Mouse (Mus musculus) inflammation-experienced regulatory T-cells, adult 6 months (primary cell): Measurements from ENCODE around the gene Gm49366. TPM values are rescaled to one million over a fixed set of nuclear protein-coding genes. Genes with fewer than 3 reads are reported as not detected.
"Not testable (repeated sequence)": the region's sequence is repeated elsewhere in the genome, so short reads cannot be mapped to it uniquely, and the experiment has no call there.

Experiments used
- ATAC-seq: one replicate; pipeline ENCODE4 v1.8.0; 2017
- polyA plus RNA-seq, 3 experiments: library from polyadenylated mRNA; unstranded; fragments of 100-300 nt; shearing (Covaris generic); gene quantifications; one replicate each; pipeline ENCODE4 v1.2.1; 2017

The Gm49366 gene
- not detected for polyA plus RNA-seq

DNA sequence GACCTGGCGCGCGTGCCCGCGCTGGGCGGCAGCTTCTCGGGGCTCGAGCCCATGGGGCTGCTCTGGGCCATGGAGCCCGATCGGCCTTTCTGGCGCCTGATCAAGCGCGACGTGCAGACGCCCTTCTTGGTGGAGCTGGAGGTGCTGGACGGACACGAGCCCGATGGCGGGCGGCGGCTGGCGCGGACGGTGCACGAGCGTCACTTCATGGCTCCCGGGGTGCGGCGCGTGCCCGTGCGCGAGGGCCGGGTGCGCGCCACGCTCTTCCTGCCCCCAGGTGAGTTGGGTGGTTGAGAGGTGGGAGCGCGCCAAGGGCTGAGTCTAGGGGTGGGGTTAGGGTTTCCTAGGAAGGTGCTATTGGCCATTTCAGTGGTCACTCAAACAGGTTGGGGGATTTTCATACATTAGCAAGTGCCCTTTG, at the start of gene Gm49366:
TSS of gene Gm49366 (plus strand) at position 245 of the 421 bp plus-strand sequence.
- not testable (repeated sequence) for ATAC-seq

DNA sequence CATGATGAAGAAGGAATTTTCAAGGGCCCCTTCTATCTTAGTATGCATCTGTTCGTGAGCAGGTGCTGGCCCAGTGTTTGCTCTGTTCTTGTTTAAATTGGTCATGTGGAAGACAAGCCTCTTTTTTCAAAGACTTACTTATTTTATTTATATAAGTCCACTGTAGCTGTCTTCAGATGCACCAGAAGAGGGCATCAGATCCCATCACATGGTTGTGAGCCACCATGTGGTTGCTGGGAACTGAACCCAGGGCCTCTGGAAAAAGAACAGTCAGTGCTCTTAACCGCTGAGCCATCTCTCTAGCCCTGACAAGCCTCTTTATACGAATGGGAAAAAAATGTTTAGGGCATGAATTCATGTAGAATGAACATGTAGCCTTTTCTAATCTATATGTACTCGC, 49.4 kb upstream of the Gm49366 start:
- ATAC-seq = no peak

DNA sequence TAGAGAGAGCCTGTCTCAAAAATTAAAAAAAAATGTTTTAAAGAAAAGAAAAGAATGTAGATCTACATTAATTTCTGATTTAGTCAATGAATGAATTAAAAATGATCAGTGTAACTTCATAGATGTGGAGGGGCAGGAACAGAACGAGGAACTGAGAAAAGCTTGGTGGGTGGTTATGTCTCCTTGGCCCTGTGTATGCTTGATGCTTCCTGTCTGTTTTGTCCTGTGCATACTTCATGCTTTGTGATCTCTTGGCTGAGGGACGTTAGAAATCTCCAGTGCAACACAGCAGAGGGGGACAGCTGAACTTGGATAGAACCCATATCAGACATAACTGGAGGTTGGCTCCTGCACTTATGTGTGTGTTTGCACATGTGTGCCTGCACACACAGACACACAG, 41.5 kb upstream of the Gm49366 start:
- ATAC-seq = no peak

DNA sequence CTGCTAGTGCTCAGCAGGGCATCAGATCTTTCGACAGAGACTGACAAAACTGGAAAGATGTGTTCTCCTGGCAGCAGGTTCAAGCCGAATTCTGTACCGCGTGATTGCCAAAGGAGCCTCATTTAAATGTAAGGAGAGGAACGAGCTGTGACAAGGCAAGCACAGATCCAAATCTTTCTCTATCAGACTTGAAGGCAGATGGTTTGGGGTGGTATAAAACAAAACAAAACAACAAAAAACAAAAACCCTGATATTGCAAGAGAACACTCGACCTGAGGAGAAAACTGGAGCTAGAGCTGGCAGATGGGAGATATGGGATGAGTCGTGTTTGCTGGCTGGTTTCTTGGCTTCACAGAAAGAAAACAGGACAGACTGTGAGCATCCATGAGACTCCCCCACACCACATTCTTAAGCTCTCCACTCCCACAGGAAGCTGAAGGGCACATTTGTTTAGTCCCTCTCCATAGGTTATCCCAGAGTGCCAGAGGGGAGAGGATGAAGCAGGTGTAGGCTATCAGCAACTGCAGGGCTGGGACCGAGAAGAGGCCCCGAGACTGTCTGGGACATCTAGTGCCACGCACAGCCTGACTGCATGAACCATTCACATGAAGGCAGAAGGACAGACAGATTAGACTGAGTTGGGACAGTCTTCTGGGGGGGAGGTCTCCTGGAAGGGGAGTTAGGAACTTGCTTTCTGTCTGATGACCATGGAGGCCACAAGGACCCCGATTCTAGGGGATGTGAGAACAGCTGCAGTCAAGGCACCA, 40.2 kb upstream of the Gm49366 start:
- ATAC-seq = no peak

DNA sequence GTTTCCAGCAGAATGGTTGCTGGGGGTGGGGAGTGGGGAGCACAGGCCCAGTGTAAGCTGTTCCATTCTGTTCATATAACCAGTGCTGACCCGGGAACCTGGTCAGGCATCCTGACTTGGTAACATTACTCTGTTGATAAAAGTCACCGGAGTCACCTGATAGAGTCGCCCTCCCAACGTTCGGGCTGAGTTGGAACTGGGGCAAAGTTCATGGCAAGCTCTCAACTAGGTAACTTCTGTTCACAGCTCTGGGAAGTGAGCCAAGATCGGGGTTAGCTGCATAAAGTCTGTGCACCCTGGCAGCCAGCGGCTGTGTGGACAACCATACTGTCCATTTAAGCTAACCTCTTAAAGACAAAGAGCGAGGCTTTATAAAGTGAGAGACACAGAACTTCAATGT, 39.5 kb upstream of the Gm49366 start:
- not testable (repeated sequence) for ATAC-seq

DNA sequence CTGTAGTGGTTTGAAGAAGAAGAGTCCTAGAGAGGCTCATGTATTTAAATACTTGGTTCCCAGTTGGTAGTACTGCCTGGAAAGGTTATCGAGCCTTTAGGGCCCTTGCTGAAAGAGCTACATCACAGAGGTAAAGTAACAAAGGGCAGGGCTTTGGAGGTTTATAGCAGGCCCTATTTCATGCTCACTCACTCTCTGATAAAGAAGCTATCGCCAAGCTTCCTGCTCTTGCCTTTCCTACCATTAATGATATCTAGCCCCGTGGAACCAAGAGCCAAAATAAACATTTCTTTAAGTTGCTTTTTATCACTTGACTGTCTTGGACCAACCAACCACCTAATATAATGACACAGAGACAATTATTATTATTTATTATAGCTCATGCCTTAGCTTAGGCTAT, 38.3 kb upstream of the Gm49366 start:
- no peak for ATAC-seq

DNA sequence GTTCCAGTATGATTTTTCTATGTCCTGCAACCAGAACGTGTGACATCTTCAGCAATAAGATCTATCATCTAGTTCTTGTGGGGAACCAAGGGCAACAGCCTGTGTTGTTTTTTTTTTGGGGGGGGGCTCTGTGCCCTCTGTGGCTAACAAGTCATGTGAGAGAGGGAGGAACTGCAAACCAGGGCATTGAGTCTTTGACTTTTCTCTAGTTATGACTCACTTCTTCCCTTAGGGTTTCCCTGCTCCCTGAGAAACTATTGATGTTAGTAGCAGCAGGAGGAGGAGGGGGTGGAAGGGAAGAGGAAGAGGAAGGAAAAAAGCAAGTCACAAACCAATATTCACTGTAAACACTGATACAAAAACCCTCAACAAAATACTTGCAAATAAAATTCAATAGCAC, 34.9 kb upstream of the Gm49366 start:
- ATAC-seq = no peak

DNA sequence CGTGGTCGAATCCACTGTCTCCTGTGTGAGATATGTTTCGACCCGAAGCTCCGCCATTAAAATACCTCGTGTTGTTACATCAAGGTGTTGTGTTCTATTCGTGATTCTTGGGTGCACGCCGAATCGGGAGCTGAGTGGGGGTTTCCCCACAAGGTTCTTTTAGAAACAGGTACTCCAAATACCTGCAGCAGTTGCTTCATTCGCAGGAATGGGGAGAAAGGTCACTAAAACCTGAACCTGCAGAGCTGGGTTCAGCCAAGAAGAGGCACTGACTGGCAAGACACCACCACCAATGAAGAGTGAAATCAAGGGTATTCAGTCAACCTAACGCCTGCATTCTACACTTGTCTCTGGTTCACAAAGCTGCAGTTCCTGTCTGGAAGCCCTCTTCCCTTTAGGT, 30.5 kb upstream of the Gm49366 start:
- no peak for ATAC-seq

DNA sequence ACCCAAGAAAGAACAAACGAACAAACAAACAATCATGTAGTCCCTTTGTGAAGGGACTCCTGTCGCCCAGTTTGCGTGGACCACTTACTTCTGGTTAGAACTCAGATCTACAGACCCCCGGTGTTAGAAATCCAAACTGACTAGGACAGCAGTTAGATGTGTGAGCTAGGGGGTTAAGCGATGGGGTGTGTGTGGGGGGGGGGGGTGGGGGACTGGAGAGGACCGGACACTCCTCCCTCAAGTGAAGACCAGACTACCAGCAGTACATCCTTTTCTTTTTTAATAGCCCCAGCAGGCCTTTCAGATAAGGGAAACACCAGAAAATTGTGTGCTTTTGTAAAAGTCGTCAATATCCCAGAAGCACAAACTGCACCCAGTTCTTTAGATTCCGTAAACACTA, 30.0 kb upstream of the Gm49366 start:
- ATAC-seq = no peak

DNA sequence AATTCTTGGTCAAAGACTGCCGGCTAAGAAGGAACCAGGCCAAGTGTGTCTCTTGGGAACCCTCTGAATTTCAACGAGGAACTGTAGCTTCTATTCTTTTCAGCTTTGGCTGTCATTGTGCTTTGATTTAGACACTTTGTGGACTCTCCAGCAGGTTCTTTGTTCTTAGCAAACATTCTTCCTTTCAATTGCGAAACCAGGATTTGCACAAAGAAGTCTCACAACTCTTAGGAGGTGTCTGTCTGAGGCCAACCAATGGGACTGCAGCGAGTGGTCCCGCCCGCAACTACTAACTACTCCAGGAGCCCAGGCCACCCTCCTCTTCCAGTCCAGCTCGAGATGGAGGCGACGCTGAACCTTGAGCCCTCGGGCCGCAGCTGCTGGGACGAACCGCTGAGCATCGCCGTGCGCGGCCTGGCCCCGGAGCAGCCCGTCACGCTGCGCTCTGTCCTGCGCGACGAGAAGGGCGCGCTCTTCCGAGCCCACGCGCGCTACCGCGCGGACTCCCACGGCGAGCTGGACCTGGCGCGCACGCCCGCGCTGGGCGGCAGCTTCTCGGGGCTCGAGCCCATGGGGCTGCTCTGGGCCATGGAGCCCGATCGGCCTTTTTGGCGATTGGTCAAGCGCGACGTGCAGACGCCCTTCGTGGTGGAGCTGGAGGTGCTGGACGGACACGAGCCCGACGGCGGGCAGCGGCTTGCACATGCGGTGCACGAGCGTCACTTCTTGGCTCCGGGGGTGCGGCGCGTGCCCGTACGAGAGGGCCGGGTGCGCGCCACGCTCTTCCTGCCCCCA, 29.4 kb upstream of the Gm49366 start, which contains the start of gene Acot1:
TSS of gene Acot1 (plus strand) at position 320 of the 795 bp plus-strand sequence.
- ATAC-seq = not testable (repeated sequence)

DNA sequence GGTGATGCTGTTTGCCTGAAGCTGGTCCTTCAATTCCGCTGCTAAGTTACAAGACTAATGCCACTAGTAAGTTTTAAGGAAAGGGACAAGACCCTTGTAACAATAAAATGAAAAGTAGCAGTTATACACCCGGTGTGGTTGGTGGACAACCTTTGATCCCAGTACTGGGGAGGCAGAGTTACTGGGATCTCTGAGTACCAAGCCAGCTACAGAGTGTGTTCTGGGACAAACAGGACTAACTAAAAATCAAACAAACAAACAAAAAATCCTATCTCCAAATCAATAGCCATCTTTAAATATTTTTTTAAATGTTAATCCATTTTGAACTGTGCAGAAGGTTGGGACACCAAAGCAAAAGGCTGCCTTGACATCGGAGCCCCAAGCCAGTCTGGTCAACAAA, 28.5 kb upstream of the Gm49366 start:
- ATAC-seq = no peak

DNA sequence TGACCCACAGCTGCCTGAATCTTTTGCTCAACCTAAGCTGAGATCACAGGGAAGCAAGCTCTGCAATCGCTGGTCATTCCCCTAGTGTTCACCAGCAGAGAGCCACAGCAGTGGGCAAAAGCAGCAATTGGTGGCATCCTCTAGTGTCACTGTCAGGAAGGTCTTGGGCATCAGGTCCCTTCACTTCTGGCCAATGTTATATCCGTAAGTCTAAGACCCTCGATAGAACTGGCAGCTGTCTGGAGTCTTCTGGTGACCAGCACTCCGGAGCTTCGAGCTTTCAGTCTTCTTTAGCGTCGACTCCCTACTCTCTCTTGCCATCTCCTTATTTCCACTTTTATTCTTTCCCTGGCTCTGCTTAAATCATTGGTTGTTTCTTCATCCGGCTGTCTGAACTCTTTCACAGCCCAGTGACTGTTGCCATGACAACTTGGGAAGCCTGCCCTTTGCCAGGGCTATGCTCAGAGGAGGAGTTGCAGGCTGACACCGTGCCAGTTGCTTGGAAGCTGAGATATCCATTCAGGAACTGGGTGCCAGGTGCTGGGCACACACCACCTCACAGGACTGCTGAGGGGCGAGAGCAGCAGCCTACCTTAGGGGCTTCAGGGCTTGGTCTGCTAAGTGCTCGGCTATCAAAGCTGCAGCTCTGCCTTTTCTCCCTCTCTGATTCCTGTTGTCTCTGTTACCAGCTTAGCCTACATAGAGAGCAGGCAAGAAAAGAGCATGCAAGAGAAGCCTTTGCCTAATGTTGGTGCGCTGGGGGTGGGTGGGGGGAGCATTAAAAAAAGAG, 27.3 kb upstream of the Gm49366 start:
- no peak for ATAC-seq

DNA sequence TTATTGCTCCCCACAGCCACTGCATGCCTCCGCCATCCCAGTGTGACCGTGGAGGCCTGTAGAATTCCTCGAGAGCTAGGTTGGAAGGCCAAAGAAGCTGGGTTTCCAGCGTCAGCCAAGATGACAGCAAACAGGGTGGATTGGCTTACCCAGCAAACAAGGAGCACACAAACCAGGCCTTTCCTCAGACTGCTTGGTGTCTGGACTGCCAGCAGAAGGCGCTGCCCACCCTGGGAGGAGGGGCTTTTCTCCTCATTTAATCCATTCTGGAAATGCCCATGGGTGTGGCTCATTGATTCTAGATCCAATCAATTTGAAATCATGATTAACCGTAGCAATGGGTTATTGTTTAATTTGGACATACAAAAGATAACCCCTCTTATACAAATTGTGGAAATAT, 25.6 kb upstream of the Gm49366 start:
- ATAC-seq = no peak

DNA sequence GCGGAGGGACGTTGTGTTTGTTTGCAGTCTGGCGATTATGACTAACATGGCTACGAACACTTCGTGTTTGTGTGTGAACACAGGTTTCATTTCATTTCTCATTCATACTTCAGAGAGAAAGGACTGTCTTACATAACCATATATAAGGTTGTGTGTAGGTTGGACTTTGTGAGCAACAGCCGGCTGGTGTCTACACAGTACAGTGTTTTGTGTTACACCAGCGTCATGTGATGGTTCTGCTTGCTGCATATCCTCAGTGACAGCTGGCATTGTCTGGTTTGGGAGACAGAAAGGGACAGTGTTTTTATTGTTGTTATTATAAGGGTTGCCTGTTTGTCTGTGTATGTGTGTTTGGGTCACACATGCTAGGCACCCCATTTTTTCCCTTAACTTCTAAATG, 25.0 kb upstream of the Gm49366 start:
- no peak for ATAC-seq

DNA sequence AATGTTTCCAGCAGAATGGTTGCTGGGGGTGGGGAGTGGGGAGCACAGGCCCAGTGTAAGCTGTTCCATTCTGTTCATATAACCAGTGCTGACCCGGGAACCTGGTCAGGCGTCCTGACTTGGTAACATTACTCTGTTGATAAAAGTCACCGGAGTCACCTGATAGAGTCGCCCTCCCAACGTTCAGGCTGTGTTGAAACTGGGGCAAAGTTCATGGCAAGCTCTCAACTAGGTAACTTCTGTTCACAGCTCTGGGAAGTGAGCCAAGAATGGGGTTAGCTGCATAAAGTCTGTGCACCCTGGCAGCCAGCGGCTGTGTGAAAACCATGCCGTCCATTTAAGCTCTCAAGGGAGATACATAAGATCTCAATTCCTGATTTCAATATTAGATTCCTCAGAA, 18.2 kb upstream of the Gm49366 start:
- not testable (repeated sequence) for ATAC-seq

DNA sequence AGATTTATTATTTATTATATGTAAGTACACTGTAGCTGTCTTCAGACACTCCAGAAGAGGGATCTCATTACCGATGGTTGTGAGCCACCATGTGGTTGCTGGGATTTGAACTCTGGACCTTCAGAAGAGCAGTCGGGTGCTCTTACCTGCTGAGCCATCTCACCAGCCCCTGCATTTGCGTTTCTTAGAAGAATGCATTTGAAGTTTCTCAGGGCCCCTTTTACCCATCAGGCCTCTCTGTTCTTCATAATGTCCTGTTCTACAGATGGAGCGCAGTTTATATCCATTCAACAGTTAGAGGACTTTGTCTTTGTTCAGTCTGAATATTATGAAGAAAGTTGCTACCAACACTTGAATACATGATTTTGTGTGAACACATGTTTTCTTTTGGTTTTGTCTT, 16.5 kb upstream of the Gm49366 start:
- not testable (repeated sequence) for ATAC-seq

DNA sequence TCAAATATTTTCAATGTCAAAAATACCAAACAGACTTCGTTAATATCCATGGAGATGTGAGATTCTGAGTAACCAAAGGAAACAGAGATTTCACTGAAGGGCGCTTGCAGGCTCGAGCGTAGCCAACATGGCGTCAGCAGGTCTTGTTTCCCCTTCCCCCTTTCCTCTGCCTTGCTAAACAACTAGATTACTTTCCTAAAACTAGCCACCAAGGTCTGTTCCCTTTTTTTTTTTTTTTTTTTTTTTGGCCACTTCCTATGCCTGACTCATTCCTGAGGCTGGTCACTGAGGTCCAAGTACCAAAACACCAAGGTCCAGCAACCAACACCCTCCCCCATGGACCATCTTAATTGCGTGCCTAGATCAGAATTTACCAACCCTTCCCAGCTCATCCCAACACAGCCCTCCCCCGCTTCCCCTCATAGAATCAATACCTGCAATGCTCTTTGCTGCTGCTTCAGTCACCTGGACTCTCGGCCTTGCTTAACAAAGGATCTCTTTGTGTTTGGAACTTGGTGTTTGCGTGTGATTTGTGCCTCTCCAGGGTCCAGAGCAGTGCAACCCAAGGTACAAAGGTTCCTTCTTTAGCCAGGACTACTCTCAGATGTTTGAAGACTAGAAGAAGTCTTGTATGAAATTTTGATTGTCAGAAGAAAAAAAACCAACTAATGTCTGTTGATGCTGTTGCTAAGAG, 15.5 kb upstream of the Gm49366 start:
- ATAC-seq = no peak

DNA sequence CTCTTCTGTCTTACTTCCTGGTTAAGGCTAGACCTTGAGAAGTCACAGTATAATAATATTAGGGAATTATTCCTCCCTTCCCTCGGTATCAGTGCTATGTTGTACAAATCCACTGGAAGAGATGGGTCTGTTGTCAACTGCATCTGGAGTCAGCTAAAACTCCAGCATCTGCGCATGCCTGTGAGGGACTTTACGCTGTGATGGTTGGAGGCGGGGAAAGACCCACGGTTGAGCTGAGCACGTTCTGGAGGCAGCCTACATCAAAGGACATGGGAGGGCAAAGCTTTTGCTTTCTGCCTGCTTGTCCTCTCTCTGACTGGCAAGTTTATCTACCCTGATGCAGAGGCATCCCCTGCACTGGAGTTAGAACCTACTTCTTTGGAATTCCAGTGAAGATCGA, 12.8 kb upstream of the Gm49366 start:
- ATAC-seq = peak; percentile 80

DNA sequence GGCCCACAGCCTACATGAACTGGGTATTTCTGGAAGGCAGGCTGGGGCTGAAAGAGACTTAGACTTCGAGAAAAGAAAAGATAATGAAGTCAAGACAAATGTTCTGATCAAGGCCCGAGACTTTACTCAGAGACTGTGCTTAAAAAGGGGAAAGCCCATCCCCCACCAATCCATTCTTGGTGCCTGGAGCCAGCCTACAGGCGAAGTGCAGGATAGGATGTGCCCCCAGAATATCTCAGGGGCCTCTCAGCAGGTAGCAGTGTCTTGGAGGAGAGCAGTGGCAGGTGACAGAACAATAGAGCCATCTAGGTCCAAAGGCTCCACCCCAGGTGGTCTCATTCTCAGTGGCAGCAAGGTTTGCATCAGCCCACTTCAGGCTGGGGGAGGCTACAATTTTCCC, 10.4 kb upstream of the Gm49366 start:
- ATAC-seq = not testable (repeated sequence)

DNA sequence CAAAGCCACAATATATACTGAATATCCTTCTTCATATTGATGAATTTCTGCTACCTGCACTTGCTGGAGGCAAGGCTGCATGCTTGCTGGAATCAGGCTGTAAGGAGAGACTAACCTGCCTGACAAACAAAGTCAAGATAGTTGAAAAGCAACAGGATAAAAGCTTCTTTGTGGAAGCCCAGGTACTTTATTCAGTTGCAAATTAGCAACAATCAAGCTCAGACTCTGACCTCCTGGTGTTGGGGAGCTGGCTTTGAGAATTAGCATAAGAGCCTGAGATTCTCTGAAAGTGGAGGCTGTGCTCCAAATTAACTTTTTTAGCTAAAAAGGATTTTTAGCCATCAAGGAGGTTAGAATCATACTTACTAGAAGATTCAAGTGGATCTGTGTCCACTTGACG, 9.7 kb upstream of the Gm49366 start:
- ATAC-seq = not testable (repeated sequence)

DNA sequence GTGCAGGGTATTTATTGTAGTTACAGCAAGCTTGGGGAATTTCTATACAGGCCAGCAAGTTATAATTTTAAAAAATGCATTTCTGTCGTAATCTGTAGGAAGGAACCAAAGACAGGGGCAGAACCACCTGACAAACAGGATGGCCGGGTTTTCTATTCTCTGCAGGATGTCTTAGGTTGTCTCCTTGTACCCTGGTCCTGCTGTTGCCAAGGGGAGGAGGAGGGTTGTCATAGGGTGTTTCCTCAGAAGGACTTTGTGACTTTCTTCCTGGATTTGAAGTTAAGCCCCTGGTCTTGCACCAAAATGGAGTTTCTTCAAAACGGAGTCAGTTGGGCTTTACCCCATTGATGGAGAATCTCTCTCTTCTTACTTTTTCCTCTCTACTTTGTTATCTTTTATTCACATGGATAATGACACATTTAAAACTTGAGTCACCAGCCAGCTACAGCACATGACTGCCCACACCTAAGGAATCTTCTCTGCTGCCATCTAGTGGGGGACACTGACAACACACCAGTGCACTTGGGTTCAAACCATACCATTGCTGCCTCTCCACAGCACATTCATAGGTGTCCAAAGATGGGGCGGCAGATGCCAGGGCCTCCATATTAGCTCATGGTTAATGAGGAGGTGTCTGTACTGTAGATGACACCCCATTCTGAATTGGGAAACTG, 7.9 kb upstream of the Gm49366 start:
- peak; percentile 76 for ATAC-seq

DNA sequence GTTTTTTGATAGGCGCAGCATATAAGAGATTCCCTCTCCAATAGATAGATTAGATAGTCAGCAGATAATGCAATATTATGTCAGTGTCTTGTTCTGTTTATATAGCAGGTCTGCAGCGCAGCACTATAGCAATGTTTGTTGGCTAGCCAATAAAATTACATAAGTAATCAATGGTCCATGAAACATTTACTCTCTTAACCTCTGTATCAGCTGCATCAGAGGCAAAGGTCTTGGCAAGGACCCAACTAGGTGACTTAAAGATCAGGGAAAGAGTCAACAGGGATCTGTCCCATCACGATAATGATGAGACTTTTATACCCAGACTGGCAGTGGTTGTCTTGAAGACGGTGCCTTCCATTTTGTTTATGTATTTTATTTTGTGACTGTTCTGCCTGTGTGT, 5.9 kb upstream of the Gm49366 start:
- ATAC-seq = no peak
